ENCODE assay signal across 10 mouse cellular contexts in genomic region chr9:58174818-58175251, GRCm38 (mm10). TPM values are rescaled to one million over a fixed set of nuclear protein-coding genes. Genes with fewer than 3 reads are reported as not detected.
A peak's percentile ranks its signal among the peaks of the same experiment; 100 is the strongest.
DNase-seq lines count a peak whose midpoint lies in the region; ATAC-seq and TF ChIP-seq lines count a peak whose summit lies in the region.
"Had no signal": no experiment of that assay in that cellular context is flagged by ENCODE, and none has a peak within 500 bp of the region (broad histone marks: within the 10 kb centered on the region; RNA-seq: fewer than 3 reads in every experiment).

No protein-coding gene starts in this region.

- peak overlapping the region; percentile 70 for H3K27ac ChIP-seq in forebrain, embryonic 10.5 days
- no peak overlapping the region for H3K27ac ChIP-seq in limb, embryonic 14.5 days (replicated peaks; ENCODE audit: low read depth, low read length)

- H3K36me3 ChIP-seq in forebrain, embryonic 10.5 days (replicated peaks), result no peaks in the 10 kb centered on the region
- no peaks in the 10 kb centered on the region for H3K36me3 ChIP-seq in limb, embryonic 14.5 days (ENCODE audit: control insufficient read depth, insufficient read depth, low read length)

- no peaks in the 10 kb centered on the region for H3K9me3 ChIP-seq in forebrain, embryonic 10.5 days
- no peaks in the 10 kb centered on the region for H3K9me3 ChIP-seq in limb, embryonic 14.5 days (ENCODE audit: control insufficient read depth, low read length)

- no peaks in the 10 kb centered on the region for H3K27me3 ChIP-seq in Patski
- H3K27me3 ChIP-seq in forebrain, embryonic 10.5 days (ENCODE audit: poor library complexity, severe bottlenecking), result no peaks in the 10 kb centered on the region
- no peaks in the 10 kb centered on the region for H3K27me3 ChIP-seq in limb, embryonic 14.5 days (ENCODE audit: control insufficient read depth, insufficient read depth, low read length)

- TF ChIP-seq CTCF in Patski (IDR thresholded peaks at IDR 0.05), result no peak

- POLR2A ChIA-PET in Patski (lab: Charles Lee), result interaction anchor here (0.6 to 1.5 kb wide), 3 partner anchors 19 to 176 kb away, joined by 3 to 5 read pairs (median 4); no protein-coding TSS in a partner anchor

- peak; percentile 82 for ATAC-seq in Patski
- ATAC-seq in limb, embryonic 14.5 days (ENCODE audit: low FRiP score, low read depth), result peak; percentile 57

- H3K9ac ChIP-seq in limb, embryonic 14.5 days (ENCODE audit: low read depth, low read length, severe bottlenecking), result no peak overlapping the region

- DNase-seq in left cerebral cortex, adult 18-20 months (ENCODE audit: low spot score in 2 of 2), result peak; percentile 35 to 58
- no peak for DNase-seq in left cerebral cortex, postnatal 10 days (ENCODE audit: extremely low spot score in 1 of 2, low spot score in 2 of 2)
- peak; percentile 84 for DNase-seq in Patski (ENCODE audit: low read depth, low spot score)
- DNase-seq in forebrain, embryonic 10.5 days (ENCODE audit: extremely low spot score, low spot score), result no peak
- no peak for DNase-seq in limb, embryonic 14.5 days (ENCODE audit: low spot score)
- DNase-seq in adrenal gland, postnatal 4 days (ENCODE audit: low spot score in 2 of 2), result no peak
- DNase-seq in T-cell, adult 2 months (ENCODE audit: low spot score), result no peak
- DNase-seq: cerebellum, adult 11-12 months had no signal

- H3K4me1 ChIP-seq in forebrain, embryonic 10.5 days, result peaks cover 28% of the 10 kb centered on the region
- peaks cover 9% of the 10 kb centered on the region for H3K4me1 ChIP-seq in limb, embryonic 14.5 days (ENCODE audit: control insufficient read depth, insufficient read depth, low read length)

- CTCF ChIA-PET in Patski (lab: Charles Lee), result interaction anchor here (0.8 kb wide), 1 partner anchor 21 kb away, joined by 3 read pairs; no protein-coding TSS in a partner anchor

- H3K4me3 ChIP-seq in forebrain, embryonic 10.5 days, result no peak overlapping the region
- no peak overlapping the region for H3K4me3 ChIP-seq in limb, embryonic 14.5 days (replicated peaks; ENCODE audit: low read length)

- in situ Hi-C loops in Patski (cut with MboI; ENCODE audit: low pct_unique_long_range_greater_than_20kb), result no loop called here

- 35% methylated on average over 5 of the region's 5 CpGs for WGBS in forebrain, embryonic 10.5 days
- 26% methylated on average over 5 of the region's 5 CpGs for WGBS in limb, embryonic 14.5 days

- H3K4me2 ChIP-seq in limb, embryonic 14.5 days (replicated peaks; ENCODE audit: low read depth, low read length, severe bottlenecking), result no peak overlapping the region

- intact Hi-C loops in left cerebral cortex, postnatal 10 days (cut with DNase I), result no loop called here

- no peak for TF ChIP-seq POLR2A in limb, embryonic 14.5 days (IDR thresholded peaks at IDR 0.05; ENCODE audit: borderline replicate concordance, extremely low read depth, insufficient read depth, insufficient read length)

RNA-seq across cellular contexts. Expression of gene Islr, which starts 29.3 kb away (rescaled TPM):
- total RNA-seq in left cerebral cortex, adult 18-20 months (2021), result 10 to 100 TPM; 16.5 to 17.4 TPM
- 10 to 100 TPM; 14.0 to 14.3 TPM for total RNA-seq in left cerebral cortex, postnatal 10 days (2021)
- polyA plus RNA-seq in Patski (2021), result 39.6 TPM
- 4.0 and 4.6 TPM in 2 replicates for polyA plus RNA-seq in forebrain, embryonic 10.5 days (2016; fragmentation: Nextera tagmentation; extraction: Ambion mirVana)
- 493 and 711 TPM in 2 replicates for polyA plus RNA-seq in limb, embryonic 14.5 days (2012; rRNA removed)
- polyA plus RNA-seq in limb, embryonic 14.5 days (2014; fragmentation: Nextera tagmentation; extraction: Ambion mirVana), result 143 and 153 TPM in 2 replicates
- total RNA-seq in adrenal gland, postnatal 4 days (2021), result 10 to 100 TPM; 64.5 to 66.7 TPM

RNA-seq across cellular contexts. Expression of gene Islr2, which starts 29.3 kb away (rescaled TPM):
- 10 to 100 TPM; 71.2 to 72.3 TPM for total RNA-seq in left cerebral cortex, adult 18-20 months (2021)
- total RNA-seq in left cerebral cortex, postnatal 10 days (2021), result 100 to 1,000 TPM; 130 to 138 TPM
- polyA plus RNA-seq in Patski (2021), result 2.1 TPM
- 2.2 and 3.6 TPM in 2 replicates for polyA plus RNA-seq in forebrain, embryonic 10.5 days (2016; fragmentation: Nextera tagmentation; extraction: Ambion mirVana)
- 12.2 and 24.8 TPM in 2 replicates for polyA plus RNA-seq in limb, embryonic 14.5 days (2012; rRNA removed)
- polyA plus RNA-seq in limb, embryonic 14.5 days (2014; fragmentation: Nextera tagmentation; extraction: Ambion mirVana), result 1.7 and 2.7 TPM in 2 replicates
- total RNA-seq in adrenal gland, postnatal 4 days (2021), result 10 to 100 TPM in 1 of 2 experiments, 1 to 10 TPM in 1; 8.2 to 10.3 TPM

RNA-seq across cellular contexts. Expression of gene Ccdc33, which starts 56.2 kb away (rescaled TPM):
- 1 to 10 TPM in 1 of 2 experiments, under 1 TPM in 1; 0.67 to 1.2 TPM for total RNA-seq in left cerebral cortex, adult 18-20 months (2021)
- under 1 TPM; 0.43 to 0.47 TPM for total RNA-seq in left cerebral cortex, postnatal 10 days (2021)
- 0.60 TPM for polyA plus RNA-seq in Patski (2021)
- 0.36 and 0.90 TPM in 2 replicates for polyA plus RNA-seq in forebrain, embryonic 10.5 days (2016; fragmentation: Nextera tagmentation; extraction: Ambion mirVana)
- polyA plus RNA-seq in limb, embryonic 14.5 days (2012; rRNA removed), result 0.11 and 0.24 TPM in 2 replicates
- polyA plus RNA-seq in limb, embryonic 14.5 days (2014; fragmentation: Nextera tagmentation; extraction: Ambion mirVana), result 0.44 TPM in 1 of 2 replicates, not detected in the other
- total RNA-seq in adrenal gland, postnatal 4 days (2021), result under 1 TPM in 1 of 2 experiments, not detected in 1; 0.87 TPM
- total RNA-seq: gastrocnemius, postnatal 4 days had no signal
- polyA plus RNA-seq: small intestine, adult 2 months had no signal

Comparison
In these comparisons a context has a peak if more than half of its experiments do, and no peak if none do; other contexts are left out.
1. DNase-seq: peak in left cerebral cortex, adult 18-20 months (2 of 2) and Patski (single experiment); none in left cerebral cortex, postnatal 10 days (0 of 2), forebrain, embryonic 10.5 days (single experiment), limb, embryonic 14.5 days (single experiment), adrenal gland, postnatal 4 days (0 of 2) and T-cell, adult 2 months (single experiment).
2. RNA of gene Islr2, which starts 29.3 kb away (total RNA-seq): 130 to 138 TPM in left cerebral cortex, postnatal 10 days and 71.2 to 72.3 TPM in left cerebral cortex, adult 18-20 months; 8.2 to 10.3 TPM in adrenal gland, postnatal 4 days; every median in the first group is over 4 times any median in the second.